Mouse (Mus musculus) stomach, embryonic 16.5 days (tissue): ENCODE data around the gene Slc34a1. TPM values are rescaled to one million over a fixed set of nuclear protein-coding genes. Genes with fewer than 3 reads are reported as not detected.

Experiments
- ATAC-seq: fragments of 200-750 bp; cut with Nextera tagmentation; 2 replicates; pipeline ENCODE4 v1.8.0; 2017; ENCODE audit warnings: moderate number of reproducible peaks, moderate TSS enrichment; ENCODE audit not compliant: insufficient read depth, low FRiP score
- H3K27ac ChIP-seq: fragments of 300-500 bp; sonication (generic); 2 replicates; pipeline ENCODE4 v1.5.1; 2014; ENCODE audit warnings: low read length
- H3K27me3 ChIP-seq: fragments of 300-500 bp; sonication (generic); 2 replicates; pipeline ENCODE4 v1.6.1; 2014; ENCODE audit warnings: low read length, control low read depth, mixed read lengths; ENCODE audit not compliant: control insufficient read depth, insufficient read depth
- H3K36me3 ChIP-seq: fragments of 300-500 bp; sonication (generic); 2 replicates; pipeline ENCODE4 v1.6.1; 2014; ENCODE audit warnings: low read length; ENCODE audit not compliant: control insufficient read depth, insufficient read depth
- H3K4me1 ChIP-seq: fragments of 300-500 bp; sonication (generic); 2 replicates; pipeline ENCODE4 v1.6.1; 2014; ENCODE audit warnings: low read length, control low read depth, mixed read lengths; ENCODE audit not compliant: control insufficient read depth, insufficient read depth
- H3K4me2 ChIP-seq: fragments of 300-500 bp; sonication (generic); 2 replicates; pipeline ENCODE4 v1.6.1; 2014; ENCODE audit warnings: low read depth, low read length, mixed read lengths
- H3K4me3 ChIP-seq: fragments of 300-500 bp; sonication (generic); replicated peaks from 2 replicates; pipeline ENCODE4 v1.5.1; 2014; ENCODE audit warnings: mild to moderate bottlenecking, low read length
- H3K9ac ChIP-seq: fragments of 300-500 bp; sonication (generic); 2 replicates; pipeline ENCODE4 v1.6.1; 2014; ENCODE audit warnings: low read length
- H3K9me3 ChIP-seq: fragments of 300-500 bp; sonication (generic); replicated peaks from 2 replicates; pipeline ENCODE4 v1.6.1; 2016; ENCODE audit warnings: low read length, control low read depth; ENCODE audit not compliant: control insufficient read depth
- WGBS: fragments of 180-500 bp; shearing (Covaris S2); extraction: QIAGEN DNeasy Blood & Tissue Kit; methylation state at CpG from one replicate; pipeline ENCODE4 v1.1.7; 2014; 5-methylcytosine and 5-hydroxymethylcytosine counted together
- microRNA-seq: library from miRNA; unstranded; fragments of <30 nt; microRNA quantifications from one replicate; pipeline ENCODE4, GENCODE M21; 2016
- polyA plus RNA-seq: library from polyadenylated mRNA; unstranded; fragments of >200 nt; fragmentation: Nextera tagmentation; extraction: Ambion mirVana; gene quantifications from 2 replicates; pipeline ENCODE4 v1.2.1, GENCODE M21; 2015

Gene Slc34a1
- polyA plus RNA-seq, 1 experiment from 2014 or later, result 0.14 TPM

- Histone ChIP-seq H3K9me3 (no peaks in the 10 kb centered on the region), H3K4me1 (peaks cover 14% of the 10 kb centered on the region), H3K4me2 (peak overlapping the region; percentile 96), H3K27me3 (no peaks in the 10 kb centered on the region), H3K27ac (no peak overlapping the region; the same call in 1 of the 2 replicates), H3K4me3 (peak overlapping the region; percentile 66), H3K9ac (peak overlapping the region; percentile 83), H3K36me3 (0 out of 2 replicates have a peak, but pooled peaks cover 6% of the 10 kb centered on the region)
- no peak for ATAC-seq
- WGBS, result 12% methylated on average over 14 of the region's 14 CpGs
Measured at GRCm38 (mm10) chr13:55463399-55464026, 65.5 kb downstream of the Slc34a1 start.

GRCm38 (mm10) chr13:55464027-55464884, 66.3 kb downstream of the Slc34a1 start, which contains the start of gene Prr7:
TSS of gene Prr7 (plus strand) at chr13:55464267.
- ATAC-seq, result peak; percentile 52; the same call in 1 of the 2 replicates
- H3K4me3 ChIP-seq, result peak within 1 kb of the TSS; percentile 66
- peaks cover 14% of the 10 kb centered on the region for H3K4me1 ChIP-seq
- 0 out of 2 replicates have a peak, but pooled peaks cover 6% of the 10 kb centered on the region for H3K36me3 ChIP-seq
- H3K9me3 ChIP-seq, result no peaks in the 10 kb centered on the region
- under 1% methylated on average over 83 of the region's 84 CpGs for WGBS
- H3K9ac ChIP-seq, result peak within 1 kb of the TSS; percentile 83
- H3K4me2 ChIP-seq, result peak within 1 kb of the TSS; percentile 96
- H3K27me3 ChIP-seq, result no peaks in the 10 kb centered on the region
- peak within 1 kb of the TSS; percentile 58; the same call in 1 of the 2 replicates for H3K27ac ChIP-seq

- peak overlapping the region; percentile 83 for H3K9ac ChIP-seq
- 36% methylated on average over 3 of the region's 3 CpGs for WGBS
- H3K4me2 ChIP-seq, result peak overlapping the region; percentile 96
- no peaks in the 10 kb centered on the region for H3K27me3 ChIP-seq
- no peaks in the 10 kb centered on the region for H3K9me3 ChIP-seq
- ATAC-seq, result 0 out of 2 replicates have a peak, but pooled peaks have one; percentile 23
- H3K4me1 ChIP-seq, result peaks cover 14% of the 10 kb centered on the region
- no peaks in the 10 kb centered on the region for H3K36me3 ChIP-seq
- H3K27ac ChIP-seq, result no peak overlapping the region
- H3K4me3 ChIP-seq, result peak overlapping the region; percentile 66; the same call in 1 of the 2 replicates
Measured at GRCm38 (mm10) chr13:55465184-55465583, 67.2 kb downstream of the Slc34a1 start.

Small RNA genes lying within 50 kb of the gene (microRNA-seq; reads per million reads assigned to microRNA genes)
- gene Mir6943, result not detected

Other genes starting within 250 kb of the Slc34a1 start
- gene Fgfr4, start 245.5 kb upstream of the Slc34a1 start, polyA plus RNA-seq, result 6.8 and 7.8 TPM in 2 replicates
- gene Nsd1, start 188.4 kb upstream of the Slc34a1 start, polyA plus RNA-seq, result 37.9 and 44.6 TPM in 2 replicates
- 444 and 484 TPM in 2 replicates for gene Prelid1, start 77.7 kb upstream of the Slc34a1 start, polyA plus RNA-seq
- 76.2 and 79.2 TPM in 2 replicates for gene Rab24, start 76.2 kb upstream of the Slc34a1 start, polyA plus RNA-seq
- 31.8 and 35.5 TPM in 2 replicates for gene Mxd3, start 68.4 kb upstream of the Slc34a1 start, polyA plus RNA-seq
- gene Lman2, start 35.4 kb upstream of the Slc34a1 start, polyA plus RNA-seq, result 112 and 113 TPM in 2 replicates
- gene Rgs14, start 28.5 kb upstream of the Slc34a1 start, polyA plus RNA-seq, result 1.00 and 1.6 TPM in 2 replicates
- gene Pfn3, start 17.0 kb downstream of the Slc34a1 start, polyA plus RNA-seq, result not detected in 2 replicates
- gene F12, start 28.6 kb downstream of the Slc34a1 start, polyA plus RNA-seq, result 4.5 and 5.6 TPM in 2 replicates
- 14.6 TPM in 2 replicates for gene Grk6, start 46.9 kb downstream of the Slc34a1 start, polyA plus RNA-seq
- gene Prr7, start 66.1 kb downstream of the Slc34a1 start, polyA plus RNA-seq, result 0.22 and 0.26 TPM in 2 replicates
- gene Dbn1, start 89.9 kb downstream of the Slc34a1 start, polyA plus RNA-seq, result 111 and 113 TPM in 2 replicates
- 240 and 243 TPM in 2 replicates for gene Pdlim7, start 115.5 kb downstream of the Slc34a1 start, polyA plus RNA-seq
- gene Dok3, start 131.1 kb downstream of the Slc34a1 start, polyA plus RNA-seq, result 4.7 and 4.9 TPM in 2 replicates
- gene Ddx41, start 138.5 kb downstream of the Slc34a1 start, polyA plus RNA-seq, result 52.5 and 53.4 TPM in 2 replicates
- 26.1 and 30.1 TPM in 2 replicates for gene Fam193b, start 172.9 kb downstream of the Slc34a1 start, polyA plus RNA-seq
- gene Tmed9, start 175.5 kb downstream of the Slc34a1 start, polyA plus RNA-seq, result 162 and 167 TPM in 2 replicates
- 20.5 and 24.5 TPM in 2 replicates for gene B4galt7, start 201.7 kb downstream of the Slc34a1 start, polyA plus RNA-seq
- 44.3 and 52.8 TPM in 2 replicates for gene Caml, start 224.8 kb downstream of the Slc34a1 start, polyA plus RNA-seq
- gene Ddx46, start 236.8 kb downstream of the Slc34a1 start, polyA plus RNA-seq, result 31.2 and 32.5 TPM in 2 replicates